Mouse (Mus musculus): Measurements from ENCODE around the gene Pak3.

GRCm38 (mm10) chrX:143518917-143519316 is 526 bp downstream of the Pak3 start:
- TF ChIP-seq CTCF (IDR thresholded peaks at IDR 0.05; ENCODE audit: low read depth): no peak
- TF ChIP-seq EP300 (IDR thresholded peaks at IDR 0.05; ENCODE audit: low read depth): no peak
